Mouse (Mus musculus) small intestine, adult 2 months (tissue): ENCODE data around the gene Arntl. TPM values are rescaled to one million over a fixed set of nuclear protein-coding genes. Genes with fewer than 3 reads are reported as not detected.

ENCODE experiments used
- H3K27ac ChIP-seq: fragments of 200-500 bp; 2 replicates; pipeline ENCODE4 v1.5.1; 2012; ENCODE audit warnings: low read depth, low read length, control low read depth, inconsistent platforms; ENCODE audit not compliant: insufficient read depth
- H3K27me3 ChIP-seq: fragments of 200-500 bp; 2 replicates; pipeline ENCODE4 v1.6.1; 2012; ENCODE audit warnings: mild to moderate bottlenecking, moderate library complexity, low read length, inconsistent platforms; ENCODE audit not compliant: control insufficient read depth, insufficient read depth
- H3K36me3 ChIP-seq: fragments of 200-500 bp; 2 replicates; pipeline ENCODE4 v1.6.1; 2012; ENCODE audit warnings: mild to moderate bottlenecking, low read length, control low read depth, inconsistent platforms; ENCODE audit not compliant: control insufficient read depth, insufficient read depth
- H3K4me1 ChIP-seq: fragments of 200-500 bp; 2 replicates; pipeline ENCODE4 v1.6.1; 2012; ENCODE audit warnings: low read length, inconsistent platforms, mixed read lengths; ENCODE audit not compliant: control insufficient read depth, insufficient read depth, insufficient read length
- H3K4me3 ChIP-seq: fragments of 200-500 bp; 2 replicates; pipeline ENCODE4 v1.5.1; 2012; ENCODE audit warnings: low read depth, mild to moderate bottlenecking, control low read depth, inconsistent platforms, low read length, moderate library complexity
- CTCF ChIP-seq: fragments of 200-500 bp; IDR thresholded peaks from 2 replicates; pipeline ENCODE4 v1.5.1; 2012; ENCODE audit warnings: low read depth, mild to moderate bottlenecking, control low read depth, inconsistent platforms, low read length, moderate library complexity, mixed read lengths; ENCODE audit not compliant: insufficient replicate concordance, insufficient read length; ENCODE audit errors: extremely low read depth
- POLR2A ChIP-seq: fragments of 200-500 bp; IDR thresholded peaks from 2 replicates; pipeline ENCODE4 v1.6.1; 2012; ENCODE audit warnings: low read depth, mild to moderate bottlenecking, control low read depth, inconsistent platforms, low read length, moderate library complexity
- WGBS: fragments of 180-500 bp; shearing (Covaris S2); methylation state at CpG from one replicate; pipeline ENCODE4 v1.1.7; 2018; 5-methylcytosine and 5-hydroxymethylcytosine counted together
- polyA plus RNA-seq: library from polyadenylated mRNA; depleted of rRNA; stranded (reverse); fragments of >200 nt; gene quantifications from 2 replicates; pipeline ENCODE4 v1.2.3, GENCODE M21; 2012

The Arntl gene
- polyA plus RNA-seq, 1 experiment: 11.0 TPM

GRCm38 (mm10) chr7:113295077-113295890 is 88.0 kb downstream of the Arntl start:
- no peaks in the 10 kb centered on the region for H3K27me3 ChIP-seq
- peaks cover 67% of the 10 kb centered on the region for H3K36me3 ChIP-seq
- H3K4me3 ChIP-seq: no peak overlapping the region
- 73% methylated on average over 17 of the region's 17 CpGs for WGBS
- H3K4me1 ChIP-seq: no peaks in the 10 kb centered on the region
- TF ChIP-seq CTCF (no peak), POLR2A (no peak)
- H3K27ac ChIP-seq: no peak overlapping the region

DNA sequence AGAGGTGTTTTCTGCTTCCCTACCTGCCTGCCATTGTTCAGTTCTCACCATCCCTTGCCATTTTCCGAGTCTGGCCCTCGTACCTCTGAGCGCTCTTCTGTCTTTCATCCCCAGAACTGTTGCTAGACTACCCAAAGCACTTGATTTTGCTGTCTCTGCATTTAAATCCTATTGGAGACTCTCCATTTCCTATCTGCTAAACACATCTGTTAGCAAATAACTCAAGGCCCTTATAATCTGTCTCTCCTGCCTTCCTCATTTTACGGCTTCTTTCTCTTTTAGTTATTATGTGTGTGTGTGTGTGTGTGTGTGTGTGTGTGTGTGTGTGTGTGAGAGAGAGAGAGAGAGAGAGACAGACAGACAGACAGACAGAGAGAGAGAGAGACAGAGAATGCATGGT is 90.5 kb downstream of the Arntl start:
- TF ChIP-seq POLR2A: no peak
- no peak for TF ChIP-seq CTCF
- Histone ChIP-seq H3K4me3 (no peak overlapping the region), H3K36me3 (peaks cover 61% of the 10 kb centered on the region), H3K27ac (no peak overlapping the region), H3K27me3 (no peaks in the 10 kb centered on the region), H3K4me1 (no peaks in the 10 kb centered on the region)
- 94% methylated on average over 4 of the region's 4 CpGs for WGBS

DNA sequence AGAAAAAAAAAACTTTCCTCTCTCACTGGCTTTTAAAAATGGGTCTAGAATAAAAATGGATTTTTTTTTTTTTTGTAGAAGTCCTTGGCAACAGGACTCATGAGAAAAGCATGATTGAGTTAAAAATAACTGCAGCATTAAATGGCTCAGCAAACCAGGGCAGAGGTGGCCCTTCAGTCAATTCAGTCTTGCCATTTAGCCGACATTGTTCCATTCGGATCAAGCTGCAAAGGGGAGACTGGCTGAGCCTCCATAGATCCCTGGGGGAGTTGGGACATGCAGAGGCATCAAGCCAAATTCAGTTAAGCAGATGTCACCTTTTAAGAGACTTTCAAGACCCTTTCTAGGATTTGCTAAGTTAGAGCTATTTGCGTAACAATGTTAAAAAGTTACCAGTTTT is 102.9 kb downstream of the Arntl start:
- Histone ChIP-seq H3K27ac (no peak overlapping the region), H3K4me1 (no peaks in the 10 kb centered on the region), H3K36me3 (peaks cover 48% of the 10 kb centered on the region), H3K27me3 (no peaks in the 10 kb centered on the region), H3K4me3 (no peak overlapping the region)
- WGBS: 86% methylated on average over 3 of the region's 3 CpGs
- TF ChIP-seq CTCF (no peak), POLR2A (no peak)

DNA sequence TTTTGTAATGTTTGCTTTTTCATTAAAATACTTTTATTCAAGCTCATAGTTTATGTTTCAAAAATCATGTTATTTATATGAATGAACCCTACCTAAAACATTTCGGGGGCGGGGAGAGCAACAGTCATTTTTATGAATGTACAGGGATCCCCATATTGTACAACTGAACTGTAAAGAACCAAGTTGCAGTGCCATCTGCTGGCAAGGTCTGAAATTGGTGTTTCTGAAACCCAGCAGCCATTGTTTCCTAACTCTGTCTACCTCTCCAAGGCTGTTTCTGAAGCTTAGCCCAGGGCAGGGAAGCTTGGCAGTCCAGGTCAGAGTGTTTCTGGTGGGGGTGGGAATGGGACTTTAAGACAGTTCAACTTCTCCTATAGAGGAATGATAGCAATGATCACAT is 104.5 kb downstream of the Arntl start:
- no peak overlapping the region for H3K27ac ChIP-seq
- 25% methylated on average over 2 of the region's 2 CpGs for WGBS

DNA sequence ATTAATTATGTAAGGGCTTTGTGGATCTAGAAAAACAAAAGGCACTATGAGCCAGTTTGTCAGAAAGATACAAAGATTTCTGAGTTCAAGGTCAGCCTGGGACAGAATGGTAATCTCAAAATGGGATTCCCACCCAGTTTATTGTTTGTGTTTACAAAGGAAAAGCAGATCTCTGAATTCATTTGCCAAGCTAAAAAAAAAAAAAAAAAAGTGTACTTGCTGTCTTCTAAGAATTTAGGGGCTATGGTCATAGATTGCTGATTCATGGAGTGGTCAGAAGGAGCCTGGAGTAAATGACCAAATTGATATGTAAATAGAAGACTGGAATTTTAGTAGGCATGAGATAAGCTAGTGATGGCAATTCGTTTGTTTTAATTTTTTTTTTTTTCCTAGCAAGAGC is 112.9 kb downstream of the Arntl start:
- no peak overlapping the region for H3K4me3 ChIP-seq
- WGBS: 32% methylated on average over 1 of the region's 1 CpGs
- H3K36me3 ChIP-seq: peaks cover 6% of the 10 kb centered on the region; the same call in 1 of the 2 replicates
- H3K4me1 ChIP-seq: no peaks in the 10 kb centered on the region
- no peaks in the 10 kb centered on the region for H3K27me3 ChIP-seq
- no peak for TF ChIP-seq CTCF
- no peak for TF ChIP-seq POLR2A
- no peak overlapping the region for H3K27ac ChIP-seq

More for the DNA sequence above, 104.5 kb downstream of the Arntl start:
- Histone ChIP-seq H3K4me3 (no peak overlapping the region), H3K4me1 (no peaks in the 10 kb centered on the region), H3K36me3 (peaks cover 34% of the 10 kb centered on the region), H3K27me3 (no peaks in the 10 kb centered on the region)
- TF ChIP-seq POLR2A (no peak), CTCF (peak; percentile 44; the same call in 1 of the 2 replicates)

GRCm38 (mm10) chr7:113334036-113334435 is 126.8 kb downstream of the Arntl start:
- H3K36me3 ChIP-seq: peaks cover 2% of the 10 kb centered on the region; the same call in 1 of the 2 replicates
- no peak overlapping the region for H3K27ac ChIP-seq
- H3K27me3 ChIP-seq: no peaks in the 10 kb centered on the region
- no peak overlapping the region for H3K4me3 ChIP-seq
- TF ChIP-seq POLR2A (no peak), CTCF (no peak)
- no peaks in the 10 kb centered on the region for H3K4me1 ChIP-seq

DNA sequence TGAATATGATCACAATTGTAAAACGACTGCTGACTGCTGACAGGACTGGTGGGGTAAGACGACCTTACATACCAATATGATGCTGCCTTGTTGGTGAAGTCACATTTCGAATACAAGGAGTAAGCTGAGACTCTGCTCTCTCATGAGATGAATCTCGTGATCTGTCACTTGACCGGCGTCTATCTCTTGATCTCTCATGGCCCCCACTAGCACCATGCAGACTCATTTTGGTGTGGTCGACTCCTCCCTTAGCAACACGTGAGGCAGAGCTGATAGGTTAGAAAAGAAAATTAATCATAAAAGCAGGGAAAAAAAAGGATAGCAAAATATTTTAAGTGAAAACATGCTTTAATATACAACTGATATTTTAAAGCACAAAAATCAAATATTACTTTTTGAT is 128.0 kb downstream of the Arntl start:
- no peaks in the 10 kb centered on the region for H3K4me1 ChIP-seq
- WGBS: 92% methylated on average over 8 of the region's 8 CpGs
- TF ChIP-seq POLR2A (no peak), CTCF (no peak)
- peaks cover 2% of the 10 kb centered on the region; the same call in 1 of the 2 replicates for H3K36me3 ChIP-seq
- H3K4me3 ChIP-seq: no peak overlapping the region
- H3K27ac ChIP-seq: no peak overlapping the region
- no peaks in the 10 kb centered on the region for H3K27me3 ChIP-seq
